Mouse (Mus musculus): ENCODE data around the gene Rere. TPM values are rescaled to one million over a fixed set of nuclear protein-coding genes. Genes with fewer than 3 reads are reported as not detected.
"Not testable (repeated sequence)": the region's sequence is repeated elsewhere in the genome, so short reads cannot be mapped to it uniquely, and the experiment has no call there.

Rere gene
- total and polyA plus RNA-seq, 2 experiments from 2014 or later: 18.9 to 31.3 TPM

GRCm38 (mm10) chr4:150556382-150557221 is 275.2 kb downstream of the Rere start:
- peak; percentile 86 for DNase-seq
- Histone ChIP-seq H3K9me3 (ENCODE audit: low read length) (no peaks in the 10 kb centered on the region), H3K36me3 (ENCODE audit: insufficient read depth) (no peaks in the 10 kb centered on the region), H3K4me1 (ENCODE audit: insufficient read depth) (peaks cover 20% of the 10 kb centered on the region), H3K9ac (no peak overlapping the region), H3K27me3 (ENCODE audit: insufficient read depth, low read length) (no peaks in the 10 kb centered on the region), H3K4me3 (ENCODE audit: low read depth, low read length) (no peak overlapping the region), H3K4me2 (ENCODE audit: low read depth) (0 out of 2 replicates have a peak overlapping the region, but pooled peaks have one; percentile 0), H3K27ac (ENCODE audit: low read depth, low read length) (peak overlapping the region; percentile 85)
- no peak for TF ChIP-seq CTCF (IDR thresholded peaks at IDR 0.05; ENCODE audit: low read depth)
- ATAC-seq: peak; percentile 93
- WGBS: 10% methylated on average over 17 of the region's 17 CpGs

GRCm38 (mm10) chr4:150557289-150557688 is 275.8 kb downstream of the Rere start:
- H3K9me3 ChIP-seq (ENCODE audit: low read length); DNase-seq; H3K36me3 ChIP-seq (ENCODE audit: insufficient read depth); H3K4me2 ChIP-seq (ENCODE audit: low read depth); H3K27me3 ChIP-seq (ENCODE audit: insufficient read depth, low read length); H3K4me3 ChIP-seq (ENCODE audit: low read depth, low read length); H3K9ac ChIP-seq: not testable (repeated sequence)
- Histone ChIP-seq H3K4me1 (ENCODE audit: insufficient read depth) (peaks cover 20% of the 10 kb centered on the region), H3K27ac (ENCODE audit: low read depth, low read length) (peak overlapping the region; percentile 85)
- WGBS: 55% methylated on average over 3 of the region's 3 CpGs
- ATAC-seq: 0 out of 2 replicates have a peak, but pooled peaks have one; percentile 3

- WGBS: 54% methylated on average over 1 of the region's 1 CpGs
- H3K4me3 ChIP-seq (ENCODE audit: low read depth, low read length): no peak overlapping the region
- no peaks in the 10 kb centered on the region for H3K9me3 ChIP-seq (ENCODE audit: low read length)
- H3K9ac ChIP-seq: no peak overlapping the region
- peaks cover 20% of the 10 kb centered on the region for H3K4me1 ChIP-seq (ENCODE audit: insufficient read depth)
- no peak overlapping the region for H3K4me2 ChIP-seq (ENCODE audit: low read depth)
- TF ChIP-seq CTCF (IDR thresholded peaks at IDR 0.05; ENCODE audit: low read depth): no peak
- peak overlapping the region; percentile 85; the same call in 1 of the 2 replicates for H3K27ac ChIP-seq (ENCODE audit: low read depth, low read length)
- DNase-seq: no peak
- H3K36me3 ChIP-seq (ENCODE audit: insufficient read depth): no peaks in the 10 kb centered on the region
- no peaks in the 10 kb centered on the region for H3K27me3 ChIP-seq (ENCODE audit: insufficient read depth, low read length)
- ATAC-seq: no peak
Measured at GRCm38 (mm10) chr4:150557976-150558375, 276.5 kb downstream of the Rere start.

GRCm38 (mm10) chr4:150559514-150559913 is 278.1 kb downstream of the Rere start:
- DNase-seq (no peak), ATAC-seq (no peak)
- Histone ChIP-seq H3K9ac (no peak overlapping the region), H3K9me3 (ENCODE audit: low read length) (no peaks in the 10 kb centered on the region), H3K4me2 (ENCODE audit: low read depth) (no peak overlapping the region), H3K27me3 (ENCODE audit: insufficient read depth, low read length) (no peaks in the 10 kb centered on the region), H3K4me1 (ENCODE audit: insufficient read depth) (peaks cover 20% of the 10 kb centered on the region), H3K4me3 (ENCODE audit: low read depth, low read length) (no peak overlapping the region), H3K27ac (ENCODE audit: low read depth, low read length) (no peak overlapping the region), H3K36me3 (ENCODE audit: insufficient read depth) (no peaks in the 10 kb centered on the region)
- TF ChIP-seq CTCF (IDR thresholded peaks at IDR 0.05; ENCODE audit: low read depth): no peak
- WGBS: 79% methylated on average over 3 of the region's 3 CpGs

GRCm38 (mm10) chr4:150563281-150563680 is 281.8 kb downstream of the Rere start:
- no peaks in the 10 kb centered on the region for H3K36me3 ChIP-seq (ENCODE audit: insufficient read depth)
- no peaks in the 10 kb centered on the region for H3K27me3 ChIP-seq (ENCODE audit: insufficient read depth, low read length)
- H3K4me3 ChIP-seq (ENCODE audit: low read depth, low read length): no peak overlapping the region
- 34% methylated on average over 5 of the region's 5 CpGs for WGBS
- no peak for ATAC-seq
- DNase-seq: no peak
- H3K4me1 ChIP-seq (ENCODE audit: insufficient read depth): no peaks in the 10 kb centered on the region
- H3K27ac ChIP-seq (ENCODE audit: low read depth, low read length): no peak overlapping the region
- H3K9ac ChIP-seq: no peak overlapping the region
- no peak overlapping the region for H3K4me2 ChIP-seq (ENCODE audit: low read depth)
- TF ChIP-seq CTCF (IDR thresholded peaks at IDR 0.05; ENCODE audit: low read depth): no peak
- H3K9me3 ChIP-seq (ENCODE audit: low read length): no peaks in the 10 kb centered on the region

GRCm38 (mm10) chr4:150566193-150566592 is 284.7 kb downstream of the Rere start:
- Histone ChIP-seq H3K4me3 (ENCODE audit: low read depth, low read length) (no peak overlapping the region), H3K4me2 (ENCODE audit: low read depth) (no peak overlapping the region), H3K27ac (ENCODE audit: low read depth, low read length) (no peak overlapping the region), H3K36me3 (ENCODE audit: insufficient read depth) (no peaks in the 10 kb centered on the region), H3K27me3 (ENCODE audit: insufficient read depth, low read length) (no peaks in the 10 kb centered on the region), H3K9me3 (ENCODE audit: low read length) (no peaks in the 10 kb centered on the region), H3K9ac (no peak overlapping the region), H3K4me1 (ENCODE audit: insufficient read depth) (0 out of 2 replicates have a peak, but pooled peaks cover 7% of the 10 kb centered on the region)
- TF ChIP-seq CTCF (IDR thresholded peaks at IDR 0.05; ENCODE audit: low read depth): no peak
- no peak for ATAC-seq
- DNase-seq: no peak
- 82% methylated on average over 6 of the region's 6 CpGs for WGBS
